Mouse (Mus musculus) midbrain, embryonic 15.5 days (tissue): ENCODE measurements around the gene Rps3a1. TPM values are rescaled to one million over a fixed set of nuclear protein-coding genes. Genes with fewer than 3 reads are reported as not detected.

ENCODE experiments used
- polyA plus RNA-seq: library from polyadenylated mRNA; unstranded; fragments of >200 nt; fragmentation: Nextera tagmentation; extraction: Ambion mirVana; gene quantifications from 2 replicates; pipeline ENCODE4 v1.2.1, GENCODE M21; 2015

Gene Rps3a1
- polyA plus RNA-seq, 1 experiment from 2014 or later = 483 TPM

Other genes with a start within 250 kb of the Rps3a1 start
- gene Sh3d19, start 171.6 kb downstream of the Rps3a1 start, polyA plus RNA-seq = 15.4 and 15.6 TPM in 2 replicates
- not detected in 2 replicates for gene Prss48, start 140.2 kb downstream of the Rps3a1 start, polyA plus RNA-seq
- 3.7 and 5.1 TPM in 2 replicates for gene Lrba, start 82.0 kb upstream of the Rps3a1 start, polyA plus RNA-seq